Mouse (Mus musculus): ENCODE measurements at regions not wholly inside any gene's neighbourhood (a gene's known extent, or its start where the extent isn't known, plus 50 kb on each side); places are given as distances from the start of the nearest gene placed in this dataset.

GRCm38 (mm10) chr9:115551080-115551479 is 240.9 kb upstream of the Stt3b start:
- TF ChIP-seq POLR2A (IDR thresholded peaks at IDR 0.05; ENCODE audit: low read depth, low read length) (no peak), CTCF (IDR thresholded peaks at IDR 0.05; ENCODE audit: borderline replicate concordance, insufficient read depth, low read length) (no peak)
- H3K27ac ChIP-seq (ENCODE audit: insufficient read depth, low read length), result no peak overlapping the region
- no peak overlapping the region for H3K4me3 ChIP-seq (ENCODE audit: insufficient read depth, low read length)
- no peaks in the 10 kb centered on the region; the same call in 1 of the 2 replicates for H3K4me1 ChIP-seq (ENCODE audit: control insufficient read depth, insufficient read depth, low read length)

GRCm38 (mm10) chr9:115551501-115551900 is 241.3 kb upstream of the Stt3b start:
- no peak for TF ChIP-seq CTCF (IDR thresholded peaks at IDR 0.05; ENCODE audit: borderline replicate concordance, insufficient read depth, low read length)
- no peak for TF ChIP-seq POLR2A (IDR thresholded peaks at IDR 0.05; ENCODE audit: low read depth, low read length)
- H3K27ac ChIP-seq (ENCODE audit: insufficient read depth, low read length), result no peak overlapping the region
- no peak overlapping the region for H3K4me3 ChIP-seq (ENCODE audit: insufficient read depth, low read length)
- H3K4me1 ChIP-seq (ENCODE audit: control insufficient read depth, insufficient read depth, low read length), result no peaks in the 10 kb centered on the region; the same call in 1 of the 2 replicates

- TF ChIP-seq CTCF (IDR thresholded peaks at IDR 0.05; ENCODE audit: borderline replicate concordance, insufficient read depth, low read length), result no peak
- no peak for TF ChIP-seq POLR2A (IDR thresholded peaks at IDR 0.05; ENCODE audit: low read depth, low read length)
- no peak overlapping the region for H3K4me3 ChIP-seq (ENCODE audit: insufficient read depth, low read length)
- no peaks in the 10 kb centered on the region for H3K4me1 ChIP-seq (ENCODE audit: control insufficient read depth, insufficient read depth, low read length)
- H3K27ac ChIP-seq (ENCODE audit: insufficient read depth, low read length), result no peak overlapping the region
Observed at GRCm38 (mm10) chr9:115558131-115558530, 247.9 kb upstream of the Stt3b start.

- Histone ChIP-seq H3K4me1 (ENCODE audit: control insufficient read depth, insufficient read depth, low read length) (no peaks in the 10 kb centered on the region), H3K27ac (ENCODE audit: insufficient read depth, low read length) (no peak overlapping the region), H3K4me3 (ENCODE audit: insufficient read depth, low read length) (no peak overlapping the region)
- TF ChIP-seq POLR2A (IDR thresholded peaks at IDR 0.05; ENCODE audit: low read depth, low read length) (no peak), CTCF (IDR thresholded peaks at IDR 0.05; ENCODE audit: borderline replicate concordance, insufficient read depth, low read length) (no peak)
Observed at GRCm38 (mm10) chr9:115559521-115559920, 249.3 kb upstream of the Stt3b start.

GRCm38 (mm10) chr9:115561207-115561606 is 251.0 kb upstream of the Stt3b start:
- Histone ChIP-seq H3K4me1 (ENCODE audit: control insufficient read depth, insufficient read depth, low read length) (no peaks in the 10 kb centered on the region), H3K27ac (ENCODE audit: insufficient read depth, low read length) (no peak overlapping the region), H3K4me3 (ENCODE audit: insufficient read depth, low read length) (no peak overlapping the region)
- TF ChIP-seq POLR2A (IDR thresholded peaks at IDR 0.05; ENCODE audit: low read depth, low read length), result no peak
- no peak for TF ChIP-seq CTCF (IDR thresholded peaks at IDR 0.05; ENCODE audit: borderline replicate concordance, insufficient read depth, low read length)

- Histone ChIP-seq H3K4me3 (ENCODE audit: insufficient read depth, low read length) (no peak overlapping the region), H3K4me1 (ENCODE audit: control insufficient read depth, insufficient read depth, low read length) (no peaks in the 10 kb centered on the region), H3K27ac (ENCODE audit: insufficient read depth, low read length) (no peak overlapping the region)
- TF ChIP-seq POLR2A (IDR thresholded peaks at IDR 0.05; ENCODE audit: low read depth, low read length) (no peak), CTCF (IDR thresholded peaks at IDR 0.05; ENCODE audit: borderline replicate concordance, insufficient read depth, low read length) (no peak)
Observed at GRCm38 (mm10) chr9:115562783-115563182, 252.6 kb upstream of the Stt3b start.

GRCm38 (mm10) chr9:115564366-115564765 is 254.1 kb upstream of the Stt3b start:
- H3K4me1 ChIP-seq (ENCODE audit: control insufficient read depth, insufficient read depth, low read length), result no peaks in the 10 kb centered on the region
- no peak overlapping the region for H3K27ac ChIP-seq (ENCODE audit: insufficient read depth, low read length)
- H3K4me3 ChIP-seq (ENCODE audit: insufficient read depth, low read length), result no peak overlapping the region
- TF ChIP-seq CTCF (IDR thresholded peaks at IDR 0.05; ENCODE audit: borderline replicate concordance, insufficient read depth, low read length) (no peak), POLR2A (IDR thresholded peaks at IDR 0.05; ENCODE audit: low read depth, low read length) (no peak)

GRCm38 (mm10) chr9:115568693-115569334 is 258.6 kb upstream of the Stt3b start:
- no peak overlapping the region for H3K27ac ChIP-seq (ENCODE audit: insufficient read depth, low read length)
- TF ChIP-seq POLR2A (IDR thresholded peaks at IDR 0.05; ENCODE audit: low read depth, low read length) (no peak), CTCF (IDR thresholded peaks at IDR 0.05; ENCODE audit: borderline replicate concordance, insufficient read depth, low read length) (no peak)
- H3K4me3 ChIP-seq (ENCODE audit: insufficient read depth, low read length), result no peak overlapping the region
- no peaks in the 10 kb centered on the region for H3K4me1 ChIP-seq (ENCODE audit: control insufficient read depth, insufficient read depth, low read length)

- no peaks in the 10 kb centered on the region for H3K4me1 ChIP-seq (ENCODE audit: control insufficient read depth, insufficient read depth, low read length)
- TF ChIP-seq CTCF (IDR thresholded peaks at IDR 0.05; ENCODE audit: borderline replicate concordance, insufficient read depth, low read length), result no peak
- no peak for TF ChIP-seq POLR2A (IDR thresholded peaks at IDR 0.05; ENCODE audit: low read depth, low read length)
- no peak overlapping the region for H3K27ac ChIP-seq (ENCODE audit: insufficient read depth, low read length)
- H3K4me3 ChIP-seq (ENCODE audit: insufficient read depth, low read length), result no peak overlapping the region
Observed at GRCm38 (mm10) chr9:115570998-115571397, 260.8 kb upstream of the Stt3b start.

GRCm38 (mm10) chr9:115581116-115581515 is 270.9 kb upstream of the Stt3b start:
- no peak overlapping the region for H3K4me3 ChIP-seq (ENCODE audit: insufficient read depth, low read length)
- no peak for TF ChIP-seq POLR2A (IDR thresholded peaks at IDR 0.05; ENCODE audit: low read depth, low read length)
- TF ChIP-seq CTCF (IDR thresholded peaks at IDR 0.05; ENCODE audit: borderline replicate concordance, insufficient read depth, low read length), result no peak
- H3K27ac ChIP-seq (ENCODE audit: insufficient read depth, low read length), result no peak overlapping the region
- H3K4me1 ChIP-seq (ENCODE audit: control insufficient read depth, insufficient read depth, low read length), result no peaks in the 10 kb centered on the region

Data from embryonic fibroblast, embryonic 13.5 days (primary cell).